Mouse (Mus musculus) cortical plate, adult 2 months (tissue): ENCODE measurements around the gene Rab5b. TPM values are rescaled to one million over a fixed set of nuclear protein-coding genes. Genes with fewer than 3 reads are reported as not detected.

Source experiments
- H3K27ac ChIP-seq: fragments of 200-500 bp; 2 replicates; pipeline ENCODE4 v1.5.1; 2012; ENCODE audit warnings: low read length, control low read depth, inconsistent platforms; ENCODE audit not compliant: insufficient read depth
- H3K4me1 ChIP-seq: fragments of 200-500 bp; 2 replicates; pipeline ENCODE4 v1.6.1; 2011; ENCODE audit warnings: low read length; ENCODE audit not compliant: control insufficient read depth, insufficient read depth
- H3K4me3 ChIP-seq: fragments of 200-500 bp; 2 replicates; pipeline ENCODE4 v1.5.1; 2011; ENCODE audit warnings: mild to moderate bottlenecking, low read length, control low read depth; ENCODE audit not compliant: insufficient read depth
- CTCF ChIP-seq: fragments of 200-500 bp; IDR thresholded peaks from 2 replicates; pipeline ENCODE4 v1.5.1; 2011; ENCODE audit warnings: mild to moderate bottlenecking, control low read depth, low read length; ENCODE audit not compliant: insufficient read depth; ENCODE audit errors: extremely low read depth
- POLR2A ChIP-seq: fragments of 200-500 bp; IDR thresholded peaks from 2 replicates; pipeline ENCODE4 v1.6.1; 2011; ENCODE audit warnings: mild to moderate bottlenecking, low read length, control low read depth; ENCODE audit not compliant: insufficient read depth; ENCODE audit errors: extremely low read depth
- polyA plus RNA-seq: library from polyadenylated mRNA; depleted of rRNA; stranded (reverse); fragments of >200 nt; gene quantifications from 2 replicates; pipeline ENCODE4 v1.2.3, GENCODE M21; 2012

Rab5b gene
- polyA plus RNA-seq, 1 experiment, result 125 TPM

GRCm38 (mm10) chr10:128700712-128701111 lies 4.6 kb upstream of the Rab5b start:
- H3K4me3 ChIP-seq, result no peak overlapping the region
- H3K4me1 ChIP-seq, result no peaks in the 10 kb centered on the region
- H3K27ac ChIP-seq, result no peak overlapping the region
- TF ChIP-seq POLR2A (no peak), CTCF (no peak)

- no peak overlapping the region for H3K27ac ChIP-seq
- H3K4me3 ChIP-seq, result no peak overlapping the region
- no peaks in the 10 kb centered on the region; the same call in 1 of the 2 replicates for H3K4me1 ChIP-seq
- TF ChIP-seq POLR2A (no peak), CTCF (no peak)
Observed at GRCm38 (mm10) chr10:128699611-128700010, 3.5 kb upstream of the Rab5b start.

DNA sequence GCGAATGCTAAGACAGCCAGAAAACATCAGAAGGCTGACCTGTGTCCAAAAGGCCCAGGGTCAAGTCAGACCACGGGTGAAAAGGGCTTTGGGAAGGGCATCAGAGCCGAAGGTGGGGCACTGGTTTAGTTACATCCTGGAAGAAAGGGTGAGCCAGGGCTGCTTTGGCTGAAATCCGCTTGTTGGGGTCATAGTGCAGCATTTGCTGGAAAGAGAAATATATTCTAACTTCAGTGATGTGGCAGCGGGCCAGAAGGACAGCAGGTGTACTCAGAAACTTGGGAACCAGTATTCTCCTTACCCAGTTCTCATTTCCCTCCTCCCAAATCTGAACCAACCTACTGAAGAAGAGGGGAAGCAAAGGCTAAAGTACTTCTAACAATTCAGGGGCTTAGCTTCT lies 2.9 kb upstream of the Rab5b start:
- Histone ChIP-seq H3K4me1 (no peaks in the 10 kb centered on the region; the same call in 1 of the 2 replicates), H3K27ac (no peak overlapping the region), H3K4me3 (no peak overlapping the region)
- no peak for TF ChIP-seq CTCF
- TF ChIP-seq POLR2A, result no peak

DNA sequence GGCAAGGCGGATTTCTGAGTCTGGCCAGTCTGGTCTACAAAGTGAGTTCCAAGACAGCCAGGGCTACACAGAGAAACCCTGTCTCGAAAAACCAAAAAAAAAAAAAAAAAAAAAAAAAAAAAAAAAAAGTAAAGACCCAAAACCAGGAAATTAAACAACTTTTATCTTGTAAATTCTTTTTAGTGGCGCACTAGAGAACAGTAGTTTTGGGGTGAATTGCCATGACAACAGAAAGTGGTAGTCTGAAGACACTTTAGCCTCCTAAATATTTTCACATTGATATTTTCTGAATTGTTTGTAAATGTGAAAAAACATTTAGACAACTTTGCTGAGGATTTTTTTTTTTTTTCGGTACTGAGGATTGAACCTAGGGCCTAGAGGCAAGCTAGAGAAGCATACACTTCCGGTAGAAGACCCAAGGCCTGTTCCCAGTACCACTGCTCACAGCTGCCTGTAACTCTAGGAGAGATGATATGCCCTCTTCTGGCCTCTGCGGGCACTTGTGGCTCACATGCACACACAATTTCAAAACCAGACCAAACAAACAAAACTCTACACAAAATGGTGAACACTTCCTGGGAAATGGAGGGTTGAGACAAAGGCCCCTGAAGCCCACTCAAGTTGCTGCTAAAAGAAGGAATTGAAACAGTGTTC lies 1.1 kb upstream of the Rab5b start:
- TF ChIP-seq POLR2A (no peak), CTCF (no peak)
- Histone ChIP-seq H3K4me1 (no peaks in the 10 kb centered on the region; the same call in 1 of the 2 replicates), H3K4me3 (no peak overlapping the region; the same call in 1 of the 2 replicates), H3K27ac (no peak overlapping the region)

GRCm38 (mm10) chr10:128695411-128695991 lies 563 bp downstream of the Rab5b start:
- H3K4me1 ChIP-seq, result no peaks in the 10 kb centered on the region; the same call in 1 of the 2 replicates
- peak overlapping the region; percentile 17 for H3K27ac ChIP-seq
- peak overlapping the region; percentile 45 for H3K4me3 ChIP-seq
- TF ChIP-seq CTCF, result no peak
- TF ChIP-seq POLR2A, result no peak

DNA sequence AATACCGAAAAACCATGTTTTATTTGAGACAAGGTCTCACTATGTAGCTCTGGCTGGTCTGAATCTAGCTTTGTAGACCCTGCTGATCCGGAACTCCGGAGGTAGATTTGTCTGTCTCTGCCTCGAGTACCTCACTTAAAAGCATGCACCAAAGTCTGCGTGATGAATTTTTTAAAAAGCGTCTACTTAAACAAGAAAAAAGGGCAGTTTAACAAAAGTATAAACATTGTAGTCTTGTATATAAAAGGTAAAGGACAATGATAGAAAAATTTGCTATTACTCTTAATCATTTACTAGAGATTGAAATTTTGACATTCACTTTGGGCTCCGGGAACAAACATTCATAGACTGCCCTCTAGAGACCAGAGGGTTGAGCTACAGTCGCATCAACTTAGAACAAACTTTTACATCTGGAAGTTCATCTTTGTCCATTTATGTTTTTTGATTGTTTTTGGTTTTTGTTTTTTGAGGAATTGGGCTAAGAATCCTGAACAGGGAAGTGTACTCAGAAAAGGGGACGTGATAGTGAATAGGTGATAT lies 21.5 kb downstream of the Rab5b start:
- H3K27ac ChIP-seq, result peak overlapping the region; percentile 91
- TF ChIP-seq POLR2A (no peak), CTCF (peak; percentile 45; the same call in 1 of the 2 replicates)
- peak overlapping the region; percentile 77 for H3K4me3 ChIP-seq
- H3K4me1 ChIP-seq, result peaks cover 2% of the 10 kb centered on the region; the same call in 1 of the 2 replicates

- Histone ChIP-seq H3K27ac (peak within 1 kb of the TSS; percentile 91), H3K4me1 (peaks cover 2% of the 10 kb centered on the region; the same call in 1 of the 2 replicates), H3K4me3 (peak within 1 kb of the TSS; percentile 77)
- TF ChIP-seq POLR2A, result peak; percentile 50; the same call in 1 of the 2 replicates
- TF ChIP-seq CTCF, result no peak
Observed at GRCm38 (mm10) chr10:128673763-128674468, 22.1 kb downstream of the Rab5b start, which contains the start of gene Suox. Gene Suox (minus strand): TSS chr10:128674073.

DNA sequence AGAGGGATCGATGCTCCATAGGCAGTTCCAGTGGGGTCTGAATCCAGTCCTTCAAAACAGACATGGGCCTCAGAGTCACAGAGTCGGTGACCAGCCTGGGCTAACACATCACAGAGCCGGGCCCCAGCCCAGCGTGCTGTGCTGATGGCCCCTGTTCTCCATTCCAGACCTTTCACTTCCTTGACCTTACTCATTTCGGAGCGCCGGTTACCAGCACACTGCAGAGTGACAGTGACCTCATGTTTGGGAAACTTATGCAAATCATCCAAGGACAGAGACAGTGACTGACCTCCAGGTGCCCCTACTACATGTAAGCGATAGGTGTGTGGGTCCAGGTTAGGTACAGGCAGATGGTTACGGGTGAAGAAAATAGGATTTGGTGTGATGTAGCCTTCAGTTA lies 24.9 kb downstream of the Rab5b start:
- no peak overlapping the region for H3K4me3 ChIP-seq
- no peak overlapping the region for H3K27ac ChIP-seq
- peaks cover 2% of the 10 kb centered on the region; the same call in 1 of the 2 replicates for H3K4me1 ChIP-seq
- TF ChIP-seq POLR2A (no peak), CTCF (no peak)

DNA sequence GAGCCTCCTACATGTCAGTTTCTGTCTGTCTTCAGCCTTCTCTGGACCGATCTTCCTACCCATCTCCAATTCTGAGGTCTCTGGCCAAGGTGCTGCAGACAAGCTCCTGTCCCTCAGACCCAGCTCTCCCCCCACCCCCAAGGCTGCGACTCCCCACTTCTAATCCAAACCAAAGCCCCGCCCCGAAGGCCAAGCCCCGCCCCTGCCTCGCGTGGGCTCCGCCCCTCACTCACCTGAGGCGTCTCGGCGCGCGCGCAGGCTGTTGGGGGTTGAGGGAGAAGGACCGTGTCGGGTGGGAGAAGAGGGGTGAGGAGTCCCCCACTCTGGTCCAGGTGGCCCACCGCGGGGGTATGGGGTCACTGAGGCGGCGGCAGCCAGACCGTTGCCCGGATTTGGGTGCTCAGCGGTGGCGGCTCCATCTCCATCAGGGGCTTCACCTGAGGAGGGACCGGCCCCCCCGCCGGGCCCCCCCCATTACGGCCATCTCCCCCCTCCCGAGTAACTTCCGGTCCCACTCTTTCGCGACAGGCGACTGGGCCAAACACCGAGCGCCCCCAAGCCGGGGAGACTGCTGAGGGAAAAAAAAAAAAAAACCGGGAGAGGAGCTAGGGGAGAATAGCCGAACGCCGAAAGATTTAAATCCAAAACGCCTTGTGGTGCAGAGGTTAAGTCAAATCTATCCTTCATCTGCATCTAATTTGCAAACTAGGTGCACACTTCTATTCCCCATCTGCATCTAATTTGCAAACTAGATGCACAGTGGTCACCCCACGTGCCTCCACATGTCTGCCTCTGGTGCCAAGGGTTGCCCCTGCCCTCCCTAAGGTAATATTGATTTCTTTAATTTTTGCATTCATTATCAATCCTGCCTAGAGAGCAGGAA lies 27.0 kb downstream of the Rab5b start:
- peak overlapping the region; percentile 74; the same call in 1 of the 2 replicates for H3K27ac ChIP-seq
- peaks cover 2% of the 10 kb centered on the region; the same call in 1 of the 2 replicates for H3K4me1 ChIP-seq
- peak overlapping the region; percentile 80 for H3K4me3 ChIP-seq
- TF ChIP-seq POLR2A (no peak), CTCF (no peak)
